Mouse (Mus musculus) left cerebral cortex, adult 8-10 months (tissue): Measurements from ENCODE around the gene Prpf39. TPM values are rescaled to one million over a fixed set of nuclear protein-coding genes. Genes with fewer than 3 reads are reported as not detected.
A peak's percentile ranks its signal among the peaks of the same experiment; 100 is the strongest.

Experiments
- DNase-seq, 2 experiments: peaks; one replicate each; pipeline ENCODE4 v3.0.0; 2022; ENCODE audit warnings: low spot score in 2 of 2
- total RNA-seq, 4 experiments: library from RNA; stranded (reverse); gene quantifications; 2 replicates each; pipeline ENCODE4 v1.2.4; 2022

The Prpf39 gene
- 10 to 100 TPM; 35.2 to 42.9 (median 36.9) TPM for total RNA-seq

GRCm38 (mm10) chr12:65036190-65036870 lies at the start of gene Prpf39:
Prpf39 (plus strand) TSS chr12:65036333.
- DNase-seq: peak; percentile 82 to 83

GRCm38 (mm10) chr12:65007725-65008124 lies 28.4 kb upstream of the Prpf39 start:
- DNase-seq: no peak

- no peak for DNase-seq
Observed at GRCm38 (mm10) chr12:65022842-65023241, 13.3 kb upstream of the Prpf39 start.

GRCm38 (mm10) chr12:65035839-65036189 lies 319 bp upstream of the Prpf39 start:
- DNase-seq: no peak

GRCm38 (mm10) chr12:65036892-65037545 lies 886 bp downstream of the Prpf39 start:
- DNase-seq: no peak

- DNase-seq: no peak
Observed at GRCm38 (mm10) chr12:65037546-65037937, 1.4 kb downstream of the Prpf39 start.

- no peak for DNase-seq
Observed at GRCm38 (mm10) chr12:65048799-65049198, 12.7 kb downstream of the Prpf39 start.

GRCm38 (mm10) chr12:65058203-65058602 lies 22.1 kb downstream of the Prpf39 start:
- DNase-seq: no peak

GRCm38 (mm10) chr12:65061082-65061481 lies 24.9 kb downstream of the Prpf39 start:
- no peak for DNase-seq

GRCm38 (mm10) chr12:65065241-65065640 lies 29.1 kb downstream of the Prpf39 start:
- no peak for DNase-seq

- DNase-seq: no peak
Observed at GRCm38 (mm10) chr12:65066234-65066633, 30.1 kb downstream of the Prpf39 start.

GRCm38 (mm10) chr12:65068409-65068808 lies 32.3 kb downstream of the Prpf39 start:
- no peak for DNase-seq

GRCm38 (mm10) chr12:65072911-65073610 lies 36.9 kb downstream of the Prpf39 start:
- no peak for DNase-seq

GRCm38 (mm10) chr12:65073611-65074178 lies 37.6 kb downstream of the Prpf39 start, which contains the start of gene Fkbp3:
Fkbp3 (minus strand) TSS chr12:65074007.
- peak; percentile 94 to 96 for DNase-seq

GRCm38 (mm10) chr12:65074651-65075050 lies 38.5 kb downstream of the Prpf39 start:
- DNase-seq: no peak

GRCm38 (mm10) chr12:65075085-65075732 lies 39.1 kb downstream of the Prpf39 start, which contains the start of gene Fancm:
Fancm (plus strand) TSS chr12:65075603.
- peak; percentile 78 to 88 for DNase-seq

- DNase-seq: peak in 1 of 2 experiments; percentile 30
Observed at GRCm38 (mm10) chr12:65075733-65076310, 39.7 kb downstream of the Prpf39 start.

- no peak for DNase-seq
Observed at GRCm38 (mm10) chr12:65076906-65077305, 40.8 kb downstream of the Prpf39 start.

GRCm38 (mm10) chr12:65108746-65109145 lies 72.6 kb downstream of the Prpf39 start:
- DNase-seq: no peak

GRCm38 (mm10) chr12:65111503-65111902 lies 75.4 kb downstream of the Prpf39 start:
- DNase-seq: no peak

- peak in 1 of 2 experiments; percentile 35 for DNase-seq
Observed at GRCm38 (mm10) chr12:65112811-65113210, 76.7 kb downstream of the Prpf39 start.
